Mouse (Mus musculus) hindbrain, embryonic 16.5 days (tissue): ENCODE measurements around the gene Vmn1r94. TPM values are rescaled to one million over a fixed set of nuclear protein-coding genes. Genes with fewer than 3 reads are reported as not detected.
"Not testable (repeated sequence)": the region's sequence is repeated elsewhere in the genome, so short reads cannot be mapped to it uniquely, and the experiment has no call there.

Experiments used
- ATAC-seq: fragments of 200-750 bp; cut with Nextera tagmentation; 2 replicates; pipeline ENCODE4 v1.8.0; 2017; ENCODE audit warnings: moderate TSS enrichment, moderate library complexity
- H3K27ac ChIP-seq: fragments of 300-500 bp; sonication (generic); 2 replicates; pipeline ENCODE4 v1.5.1; 2014; ENCODE audit warnings: low read depth, mild to moderate bottlenecking, control low read depth, low read length, moderate library complexity
- H3K27me3 ChIP-seq: fragments of 300-500 bp; sonication (generic); replicated peaks from 2 replicates; pipeline ENCODE4 v1.6.1; 2014; ENCODE audit warnings: low read length; ENCODE audit not compliant: control insufficient read depth, insufficient read depth
- H3K36me3 ChIP-seq: fragments of 300-500 bp; sonication (generic); 2 replicates; pipeline ENCODE4 v1.6.1; 2014; ENCODE audit warnings: mild to moderate bottlenecking, low read length, moderate library complexity, mixed read lengths; ENCODE audit not compliant: control insufficient read depth, insufficient read depth
- H3K4me1 ChIP-seq: fragments of 300-500 bp; sonication (generic); 2 replicates; pipeline ENCODE4 v1.6.1; 2014; ENCODE audit warnings: low read depth, low read length; ENCODE audit not compliant: control insufficient read depth, insufficient read depth
- H3K4me2 ChIP-seq: fragments of 300-500 bp; sonication (generic); 2 replicates; pipeline ENCODE4 v1.6.1; 2014; ENCODE audit warnings: mild to moderate bottlenecking, low read length, control low read depth, moderate library complexity
- H3K4me3 ChIP-seq: fragments of 300-500 bp; sonication (generic); 2 replicates; pipeline ENCODE4 v1.5.1; 2014; ENCODE audit warnings: mild to moderate bottlenecking, low read length, control low read depth, moderate library complexity
- H3K9ac ChIP-seq: fragments of 300-500 bp; sonication (generic); 2 replicates; pipeline ENCODE4 v1.6.1; 2014; ENCODE audit warnings: low read depth, mild to moderate bottlenecking, control low read depth, low read length, moderate library complexity
- H3K9me3 ChIP-seq: fragments of 300-500 bp; sonication (generic); 2 replicates; pipeline ENCODE4 v1.6.1; 2014; ENCODE audit warnings: mild to moderate bottlenecking, low read length, moderate library complexity; ENCODE audit not compliant: control insufficient read depth
- WGBS: fragments of 180-500 bp; shearing (Covaris S2); extraction: QIAGEN DNeasy Blood & Tissue Kit; methylation state at CpG from one replicate; pipeline ENCODE4 v1.1.7; 2014; 5-methylcytosine and 5-hydroxymethylcytosine counted together
- polyA plus RNA-seq: library from polyadenylated mRNA; unstranded; fragments of >200 nt; fragmentation: Nextera tagmentation; extraction: Ambion mirVana; gene quantifications from 2 replicates; pipeline ENCODE4 v1.2.1, GENCODE M21; 2015

The Vmn1r94 gene
- not detected in 2 replicates for polyA plus RNA-seq

DNA sequence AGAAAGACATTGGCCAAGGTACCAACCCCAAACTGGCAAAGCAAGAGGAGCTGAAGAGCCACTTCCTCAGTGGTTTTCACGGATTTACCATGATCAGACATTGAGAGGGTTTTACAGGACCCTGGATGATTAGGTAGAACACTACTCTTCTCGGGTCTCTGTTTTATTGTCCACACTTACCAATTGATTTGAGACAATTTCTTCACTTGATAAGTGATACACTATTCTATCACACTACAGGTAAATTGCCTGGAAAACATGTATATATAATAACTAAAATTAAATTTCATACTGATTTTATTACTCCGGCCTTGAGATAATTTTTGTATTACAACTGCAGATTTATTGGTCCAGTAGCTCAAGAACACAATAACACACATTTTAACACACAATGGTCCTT lies at the start of gene Vmn1r94:
Vmn1r94 (minus strand) TSS at position 101 of the 400 bp plus-strand sequence.
- H3K4me2 ChIP-seq, H3K36me3 ChIP-seq, H3K4me3 ChIP-seq, H3K27me3 ChIP-seq, ATAC-seq, H3K4me1 ChIP-seq, H3K27ac ChIP-seq, H3K9me3 ChIP-seq, H3K9ac ChIP-seq: not testable (repeated sequence)
- no CpG with 5 or more reads among the region's 3 CpGs for WGBS

DNA sequence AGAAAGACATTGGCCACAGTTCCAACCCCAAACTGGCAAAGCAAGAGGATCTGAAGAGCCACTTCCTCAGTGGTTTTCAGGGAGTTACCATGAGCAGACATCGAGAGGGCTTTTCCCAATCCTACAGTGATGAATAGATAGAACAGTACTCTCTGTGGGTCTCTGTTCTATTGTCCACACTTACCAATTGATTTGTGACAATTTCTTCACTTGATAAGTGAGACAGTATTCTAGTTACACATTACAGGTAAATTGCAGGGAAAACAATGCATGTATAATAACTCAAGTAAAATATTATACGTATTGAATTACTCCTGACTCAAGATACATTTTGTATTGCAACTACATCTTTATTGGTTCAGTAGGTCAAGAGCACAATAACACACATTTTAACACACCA lies 37.3 kb upstream of the Vmn1r94 start, which contains the start of gene Gm6164:
Gm6164 (minus strand) TSS at position 101 of the 400 bp plus-strand sequence.
- ATAC-seq, H3K4me1 ChIP-seq, H3K27me3 ChIP-seq, H3K36me3 ChIP-seq, H3K4me3 ChIP-seq, H3K9me3 ChIP-seq, H3K9ac ChIP-seq, H3K4me2 ChIP-seq, H3K27ac ChIP-seq: not testable (repeated sequence)
- WGBS, result no CpG with 5 or more reads among the region's 2 CpGs

DNA sequence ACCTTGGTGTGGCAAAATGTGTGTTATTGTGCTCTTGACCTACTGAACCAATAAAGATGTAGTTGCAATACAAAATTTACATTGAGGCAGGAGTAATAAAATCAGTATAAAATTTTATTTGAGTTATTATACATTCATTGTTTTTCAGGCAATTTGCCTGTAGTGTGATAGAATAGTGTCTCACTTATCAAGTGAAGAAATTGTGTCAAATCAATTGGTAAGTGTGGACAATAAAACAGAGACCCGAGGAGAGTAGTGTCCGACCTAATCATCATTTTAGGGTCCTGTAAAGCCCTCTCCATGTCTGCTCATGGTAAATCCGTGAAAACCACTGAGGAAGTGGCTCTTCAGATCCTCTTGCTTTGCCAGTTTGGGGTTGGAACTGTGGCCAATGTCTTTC lies 25.2 kb upstream of the Vmn1r94 start, which contains the start of gene Vmn1r95:
Vmn1r95 (plus strand) TSS at position 301 of the 400 bp plus-strand sequence.
- no CpG with 5 or more reads among the region's 3 CpGs for WGBS
- ATAC-seq, H3K36me3 ChIP-seq, H3K4me3 ChIP-seq, H3K9me3 ChIP-seq, H3K4me1 ChIP-seq, H3K27ac ChIP-seq, H3K9ac ChIP-seq, H3K27me3 ChIP-seq, H3K4me2 ChIP-seq: not testable (repeated sequence)

DNA sequence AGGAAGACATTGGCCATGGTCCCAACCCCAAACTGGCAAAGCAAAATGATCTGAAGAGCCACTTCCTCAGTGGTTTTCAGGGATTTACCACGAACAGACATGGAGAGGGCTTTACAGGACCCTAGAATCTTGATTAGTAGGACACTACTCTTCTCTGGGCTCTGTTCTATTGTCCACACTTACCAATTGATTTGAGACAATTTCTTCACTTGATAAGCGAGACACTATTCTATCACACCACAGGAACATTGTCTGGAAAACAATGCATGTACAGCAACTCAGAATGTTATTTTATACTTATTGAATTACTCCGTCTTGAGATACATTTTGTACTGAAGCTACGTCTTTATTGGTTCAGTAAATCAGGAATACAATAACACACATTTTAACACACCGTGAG lies 29.2 kb downstream of the Vmn1r94 start, which contains the start of gene Vmn1r93:
Vmn1r93 (minus strand) TSS at position 101 of the 400 bp plus-strand sequence.
- WGBS, result no CpG with 5 or more reads among the region's 5 CpGs
- H3K9ac ChIP-seq, ATAC-seq, H3K4me1 ChIP-seq, H3K27ac ChIP-seq, H3K4me3 ChIP-seq, H3K27me3 ChIP-seq, H3K36me3 ChIP-seq, H3K4me2 ChIP-seq, H3K9me3 ChIP-seq: not testable (repeated sequence)

DNA sequence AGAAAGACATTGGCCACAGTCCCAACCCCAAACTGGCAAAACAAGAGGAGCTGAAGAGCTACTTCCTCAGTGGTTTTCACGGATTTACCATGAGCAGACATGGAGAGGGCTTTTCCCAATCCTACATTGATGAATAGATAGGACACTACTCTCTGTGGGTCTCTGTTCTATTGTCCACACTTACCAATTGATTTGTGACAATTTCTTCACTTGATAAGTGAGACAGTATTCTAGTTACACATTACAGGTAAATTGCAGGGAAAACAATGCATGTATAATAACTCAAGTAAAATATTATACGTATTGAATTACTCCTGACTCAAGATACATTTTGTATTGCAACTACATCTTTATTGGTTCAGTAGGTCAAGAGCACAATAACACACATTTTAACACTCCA lies 45.7 kb downstream of the Vmn1r94 start, which contains the start of gene Gm16442:
Gm16442 (minus strand) TSS at position 101 of the 400 bp plus-strand sequence.
- H3K27ac ChIP-seq, ATAC-seq, H3K4me1 ChIP-seq, H3K9me3 ChIP-seq, H3K9ac ChIP-seq, H3K4me3 ChIP-seq, H3K36me3 ChIP-seq, H3K27me3 ChIP-seq, H3K4me2 ChIP-seq: not testable (repeated sequence)
- WGBS, result no CpG with 5 or more reads among the region's 2 CpGs

Other genes with a start within 250 kb of the Vmn1r94 start
- gene Pvr, start 247.2 kb downstream of the Vmn1r94 start, polyA plus RNA-seq, result 9.6 and 10.8 TPM in 2 replicates
- gene Igsf23, start 217.6 kb downstream of the Vmn1r94 start, polyA plus RNA-seq, result not detected in 2 replicates
- gene Ceacam20, start 203.0 kb downstream of the Vmn1r94 start, polyA plus RNA-seq, result not detected in 2 replicates
- gene Nlrp9b, start 176.9 kb downstream of the Vmn1r94 start, polyA plus RNA-seq, result not detected in 2 replicates
- gene Vmn1r91, start 68.7 kb downstream of the Vmn1r94 start, polyA plus RNA-seq, result not detected in 2 replicates
- gene Gm16442, start 45.8 kb downstream of the Vmn1r94 start, polyA plus RNA-seq, result not detected in 2 replicates
- gene Vmn1r93, start 29.3 kb downstream of the Vmn1r94 start, polyA plus RNA-seq, result not detected in 2 replicates
- gene Vmn1r95, start 25.3 kb upstream of the Vmn1r94 start, polyA plus RNA-seq, result not detected in 2 replicates
- not detected in 2 replicates for gene Gm6164, start 37.2 kb upstream of the Vmn1r94 start, polyA plus RNA-seq
- gene Gm4498, start 65.5 kb upstream of the Vmn1r94 start, polyA plus RNA-seq, result not detected in 2 replicates
- not detected in 2 replicates for gene Gm5890, start 94.5 kb upstream of the Vmn1r94 start, polyA plus RNA-seq
- not detected in 2 replicates for gene Gm4133, start 165.7 kb upstream of the Vmn1r94 start, polyA plus RNA-seq
- not detected in 2 replicates for gene Gm5728, start 207.0 kb upstream of the Vmn1r94 start, polyA plus RNA-seq
- not detected in 2 replicates for gene Vmn1r100, start 249.6 kb upstream of the Vmn1r94 start, polyA plus RNA-seq